Mouse (Mus musculus): ENCODE measurements at regions not wholly inside any gene's neighbourhood (a gene's known extent, or its start where the extent isn't known, plus 50 kb on each side); places are given as distances from the start of the nearest gene placed in this dataset.

DNA sequence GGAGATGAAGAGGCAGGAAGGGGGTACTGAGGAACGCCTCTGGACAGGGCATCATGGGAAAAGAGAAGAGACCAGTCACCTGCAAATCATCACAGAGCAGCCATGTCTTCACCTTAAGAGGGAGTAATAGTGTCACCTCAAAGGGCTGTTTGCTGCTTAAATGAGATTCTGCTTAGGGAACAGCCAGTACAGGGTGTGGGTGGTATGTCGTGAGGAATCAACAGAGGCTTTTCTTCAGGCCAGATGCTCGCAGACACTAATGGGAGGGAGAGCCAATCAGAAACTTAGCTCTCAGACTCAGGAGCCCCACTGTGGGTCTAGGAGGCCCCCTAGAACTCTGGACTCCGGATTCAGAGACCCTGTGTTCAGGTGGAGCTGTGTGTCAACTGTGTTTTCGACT is 171.0 kb downstream of the Ajap1 start:
- Histone ChIP-seq H3K4me1 (ENCODE audit: control insufficient read depth, insufficient read depth, low read length) (no peaks in the 10 kb centered on the region), H3K27ac (replicated peaks; ENCODE audit: low read depth, low read length) (no peak overlapping the region), H3K27me3 (ENCODE audit: control insufficient read depth, insufficient read depth, low read length) (no peaks in the 10 kb centered on the region), H3K4me3 (replicated peaks; ENCODE audit: low read length) (no peak overlapping the region), H3K4me2 (replicated peaks; ENCODE audit: low read depth, low read length, severe bottlenecking) (no peak overlapping the region), H3K9ac (ENCODE audit: low read depth, low read length, severe bottlenecking) (no peak overlapping the region), H3K9me3 (ENCODE audit: control insufficient read depth, low read length) (no peaks in the 10 kb centered on the region), H3K36me3 (ENCODE audit: control insufficient read depth, insufficient read depth, low read length) (no peaks in the 10 kb centered on the region)
- TF ChIP-seq POLR2A (IDR thresholded peaks at IDR 0.05; ENCODE audit: borderline replicate concordance, extremely low read depth, insufficient read depth, insufficient read length), result no peak
- WGBS, result 45% methylated on average over 5 of the region's 5 CpGs
- ATAC-seq (ENCODE audit: low FRiP score, low read depth), result no peak
- DNase-seq (ENCODE audit: low spot score), result no peak

DNA sequence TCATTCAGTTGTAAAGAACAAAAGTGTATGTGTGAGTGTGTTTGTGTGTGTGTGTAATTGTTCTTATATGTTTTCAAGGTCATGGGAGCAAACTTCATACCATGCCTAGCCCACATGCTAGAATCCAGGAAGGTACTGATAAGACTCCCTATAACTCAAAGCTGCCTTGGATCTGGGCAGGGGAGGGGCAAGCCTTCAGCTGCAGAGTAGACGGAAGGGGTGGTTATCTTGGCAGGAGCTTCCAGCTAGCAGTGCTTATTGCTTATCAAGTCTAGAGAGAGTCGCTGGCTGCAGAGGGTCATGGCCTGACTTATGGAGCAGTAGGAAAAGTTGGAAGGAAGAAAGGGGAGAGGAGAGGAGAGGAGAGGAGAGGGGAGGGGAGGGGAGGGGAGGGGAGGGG is 172.0 kb downstream of the Ajap1 start:
- no peak overlapping the region for H3K9ac ChIP-seq (ENCODE audit: low read depth, low read length, severe bottlenecking)
- ATAC-seq (ENCODE audit: low FRiP score, low read depth) (no peak), DNase-seq (ENCODE audit: low spot score) (no peak)
- H3K27ac ChIP-seq (replicated peaks; ENCODE audit: low read depth, low read length), result no peak overlapping the region
- no peak overlapping the region for H3K4me2 ChIP-seq (replicated peaks; ENCODE audit: low read depth, low read length, severe bottlenecking)
- no peaks in the 10 kb centered on the region for H3K4me1 ChIP-seq (ENCODE audit: control insufficient read depth, insufficient read depth, low read length)
- no peaks in the 10 kb centered on the region for H3K36me3 ChIP-seq (ENCODE audit: control insufficient read depth, insufficient read depth, low read length)
- TF ChIP-seq POLR2A (IDR thresholded peaks at IDR 0.05; ENCODE audit: borderline replicate concordance, extremely low read depth, insufficient read depth, insufficient read length), result no peak
- no peaks in the 10 kb centered on the region for H3K9me3 ChIP-seq (ENCODE audit: control insufficient read depth, low read length)
- no peaks in the 10 kb centered on the region for H3K27me3 ChIP-seq (ENCODE audit: control insufficient read depth, insufficient read depth, low read length)
- 51% methylated on average over 2 of the region's 2 CpGs for WGBS
- no peak overlapping the region for H3K4me3 ChIP-seq (replicated peaks; ENCODE audit: low read length)

DNA sequence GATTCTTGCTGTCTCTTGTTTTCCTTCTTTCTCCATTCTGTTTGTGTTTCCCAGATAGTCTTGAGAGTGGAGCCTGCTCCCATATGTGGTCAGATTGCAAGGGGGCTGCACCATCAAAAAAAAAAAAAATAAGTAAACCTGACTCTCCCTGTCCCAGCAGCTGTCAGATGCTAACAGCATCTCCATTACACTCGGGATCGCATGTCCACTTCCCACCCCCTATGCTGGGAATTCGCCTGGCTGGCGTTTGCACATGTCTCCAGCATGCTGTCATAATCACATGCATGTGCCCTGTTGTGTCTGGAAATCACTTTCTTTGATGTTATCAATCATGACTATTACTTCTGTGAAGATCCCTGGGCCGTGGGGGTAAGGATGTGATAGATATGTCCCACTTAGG is 179.1 kb downstream of the Ajap1 start:
- no peak overlapping the region for H3K27ac ChIP-seq (replicated peaks; ENCODE audit: low read depth, low read length)
- H3K27me3 ChIP-seq (ENCODE audit: control insufficient read depth, insufficient read depth, low read length), result no peaks in the 10 kb centered on the region
- H3K4me1 ChIP-seq (ENCODE audit: control insufficient read depth, insufficient read depth, low read length), result no peaks in the 10 kb centered on the region
- peak; percentile 27 for DNase-seq (ENCODE audit: low spot score)
- H3K4me3 ChIP-seq (replicated peaks; ENCODE audit: low read length), result no peak overlapping the region
- no peaks in the 10 kb centered on the region for H3K9me3 ChIP-seq (ENCODE audit: control insufficient read depth, low read length)
- no peaks in the 10 kb centered on the region for H3K36me3 ChIP-seq (ENCODE audit: control insufficient read depth, insufficient read depth, low read length)
- no peak overlapping the region for H3K4me2 ChIP-seq (replicated peaks; ENCODE audit: low read depth, low read length, severe bottlenecking)
- TF ChIP-seq POLR2A (IDR thresholded peaks at IDR 0.05; ENCODE audit: borderline replicate concordance, extremely low read depth, insufficient read depth, insufficient read length), result no peak
- ATAC-seq (ENCODE audit: low FRiP score, low read depth), result peak; percentile 68
- no peak overlapping the region for H3K9ac ChIP-seq (ENCODE audit: low read depth, low read length, severe bottlenecking)
- WGBS, result 45% methylated on average over 5 of the region's 5 CpGs

DNA sequence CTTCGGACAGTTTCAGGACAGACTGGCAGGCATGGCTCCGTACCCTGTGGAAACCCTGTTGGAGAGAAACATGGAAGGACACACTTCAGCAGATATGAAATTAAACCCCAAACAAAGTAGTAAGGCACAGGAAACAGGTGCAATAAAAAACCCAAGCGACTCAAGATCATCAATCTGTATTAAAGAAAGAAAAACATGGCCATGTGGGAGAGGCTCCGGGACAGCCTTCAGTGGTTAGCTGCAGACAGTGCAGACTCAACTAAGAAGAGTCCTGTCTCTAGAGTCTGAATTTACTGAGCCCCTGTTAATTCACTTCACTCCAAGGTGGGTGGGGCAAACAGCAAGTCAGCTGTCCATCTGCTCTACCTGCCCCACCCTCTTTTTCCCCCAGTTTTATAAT is 179.8 kb downstream of the Ajap1 start:
- TF ChIP-seq POLR2A (IDR thresholded peaks at IDR 0.05; ENCODE audit: borderline replicate concordance, extremely low read depth, insufficient read depth, insufficient read length), result no peak
- Histone ChIP-seq H3K27ac (replicated peaks; ENCODE audit: low read depth, low read length) (no peak overlapping the region), H3K4me3 (replicated peaks; ENCODE audit: low read length) (no peak overlapping the region), H3K4me2 (replicated peaks; ENCODE audit: low read depth, low read length, severe bottlenecking) (no peak overlapping the region), H3K27me3 (ENCODE audit: control insufficient read depth, insufficient read depth, low read length) (no peaks in the 10 kb centered on the region), H3K4me1 (ENCODE audit: control insufficient read depth, insufficient read depth, low read length) (no peaks in the 10 kb centered on the region), H3K9me3 (ENCODE audit: control insufficient read depth, low read length) (no peaks in the 10 kb centered on the region), H3K9ac (ENCODE audit: low read depth, low read length, severe bottlenecking) (no peak overlapping the region), H3K36me3 (ENCODE audit: control insufficient read depth, insufficient read depth, low read length) (no peaks in the 10 kb centered on the region)
- WGBS, result 78% methylated on average over 4 of the region's 4 CpGs
- no peak for DNase-seq (ENCODE audit: low spot score)
- ATAC-seq (ENCODE audit: low FRiP score, low read depth), result no peak

DNA sequence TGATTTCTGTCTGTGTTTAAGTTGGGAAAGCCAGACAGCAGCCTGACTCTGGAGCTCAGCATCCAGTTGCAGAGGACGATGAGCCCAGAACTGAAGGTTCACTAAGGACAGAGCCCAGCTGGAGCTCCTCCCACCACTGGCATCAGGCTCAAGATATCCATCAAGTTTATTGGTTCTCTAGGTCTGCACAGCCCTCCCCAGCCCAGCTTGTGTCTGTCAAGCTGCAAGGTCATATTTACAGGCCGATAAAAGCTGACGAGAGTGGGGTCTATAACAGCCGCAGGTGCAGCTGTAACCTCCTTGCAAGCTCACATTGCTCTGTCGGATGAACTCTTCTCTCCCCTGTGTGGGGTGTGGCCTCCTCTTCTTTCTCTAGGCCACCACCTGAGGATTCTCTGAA is 184.3 kb downstream of the Ajap1 start:
- TF ChIP-seq POLR2A (IDR thresholded peaks at IDR 0.05; ENCODE audit: borderline replicate concordance, extremely low read depth, insufficient read depth, insufficient read length), result no peak
- ATAC-seq (ENCODE audit: low FRiP score, low read depth) (no peak), DNase-seq (ENCODE audit: low spot score) (no peak)
- no peak overlapping the region for H3K4me2 ChIP-seq (replicated peaks; ENCODE audit: low read depth, low read length, severe bottlenecking)
- no peak overlapping the region for H3K27ac ChIP-seq (replicated peaks; ENCODE audit: low read depth, low read length)
- 45% methylated on average over 5 of the region's 5 CpGs for WGBS
- no peaks in the 10 kb centered on the region for H3K27me3 ChIP-seq (ENCODE audit: control insufficient read depth, insufficient read depth, low read length)
- H3K4me3 ChIP-seq (replicated peaks; ENCODE audit: low read length), result no peak overlapping the region
- no peaks in the 10 kb centered on the region for H3K9me3 ChIP-seq (ENCODE audit: control insufficient read depth, low read length)
- H3K36me3 ChIP-seq (ENCODE audit: control insufficient read depth, insufficient read depth, low read length), result no peaks in the 10 kb centered on the region
- no peak overlapping the region for H3K9ac ChIP-seq (ENCODE audit: low read depth, low read length, severe bottlenecking)
- H3K4me1 ChIP-seq (ENCODE audit: control insufficient read depth, insufficient read depth, low read length), result no peaks in the 10 kb centered on the region

DNA sequence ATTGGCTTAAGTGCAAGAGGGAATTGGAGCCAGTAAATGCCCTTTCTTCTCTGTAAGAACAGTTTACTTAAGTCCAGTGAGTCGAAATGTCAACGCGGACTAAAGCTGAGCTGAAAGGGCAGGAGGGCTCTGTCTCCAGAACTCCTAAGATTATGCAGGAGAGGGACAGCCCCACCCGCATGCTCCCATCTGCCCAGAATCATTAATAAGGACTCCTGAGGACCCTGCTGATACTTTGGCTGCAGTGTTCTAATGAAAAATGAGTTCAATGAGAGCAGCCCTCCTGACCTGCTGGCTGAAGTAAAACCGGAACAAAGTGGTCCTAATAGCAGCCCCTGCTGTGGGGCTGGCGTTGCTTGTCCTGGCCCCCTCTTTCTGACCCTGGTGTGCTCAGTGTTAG is 187.8 kb downstream of the Ajap1 start:
- ATAC-seq (ENCODE audit: low FRiP score, low read depth) (no peak), DNase-seq (ENCODE audit: low spot score) (no peak)
- 52% methylated on average over 6 of the region's 6 CpGs for WGBS
- no peak overlapping the region for H3K9ac ChIP-seq (ENCODE audit: low read depth, low read length, severe bottlenecking)
- H3K4me3 ChIP-seq (replicated peaks; ENCODE audit: low read length), result no peak overlapping the region
- no peaks in the 10 kb centered on the region for H3K9me3 ChIP-seq (ENCODE audit: control insufficient read depth, low read length)
- H3K4me1 ChIP-seq (ENCODE audit: control insufficient read depth, insufficient read depth, low read length), result no peaks in the 10 kb centered on the region
- H3K4me2 ChIP-seq (replicated peaks; ENCODE audit: low read depth, low read length, severe bottlenecking), result no peak overlapping the region
- no peaks in the 10 kb centered on the region for H3K27me3 ChIP-seq (ENCODE audit: control insufficient read depth, insufficient read depth, low read length)
- TF ChIP-seq POLR2A (IDR thresholded peaks at IDR 0.05; ENCODE audit: borderline replicate concordance, extremely low read depth, insufficient read depth, insufficient read length), result no peak
- no peaks in the 10 kb centered on the region for H3K36me3 ChIP-seq (ENCODE audit: control insufficient read depth, insufficient read depth, low read length)
- no peak overlapping the region for H3K27ac ChIP-seq (replicated peaks; ENCODE audit: low read depth, low read length)
